Mouse (Mus musculus): ENCODE data around the gene Asic3.

DNA sequence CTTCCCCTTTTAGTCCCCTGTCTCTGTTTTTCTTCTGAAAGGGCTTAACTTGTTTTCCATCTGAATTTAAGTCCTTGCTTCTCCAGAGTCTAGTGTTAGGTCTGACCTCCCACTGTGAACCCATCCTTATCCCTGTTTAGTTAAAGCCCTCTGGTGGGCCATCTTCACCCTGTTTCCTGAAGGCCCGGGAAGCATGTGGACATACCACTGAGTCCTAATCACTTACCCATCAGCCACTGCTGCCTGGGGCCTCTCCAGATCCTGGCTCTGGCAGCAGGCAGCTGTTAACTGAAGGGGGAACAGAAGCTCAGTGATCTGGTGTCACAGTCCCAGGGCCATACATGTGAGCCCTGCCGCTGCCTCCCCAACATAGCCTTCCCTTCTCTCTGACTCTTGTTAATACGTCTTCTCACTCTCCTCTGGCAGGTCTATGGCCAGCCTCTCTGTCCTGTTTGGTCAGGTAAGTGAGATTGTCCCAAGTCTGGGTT, 7.8 kb upstream of the Asic3 start:
- TF ChIP-seq CTCF (IDR thresholded peaks at IDR 0.05; ENCODE audit: low read depth, low read length) (no peak), EP300 (IDR thresholded peaks at IDR 0.05; ENCODE audit: insufficient read depth, low read depth, low read length) (no peak)
